Mouse (Mus musculus) hindbrain, embryonic 10.5 days (tissue): Measurements from ENCODE around the gene Tatdn3. TPM values are rescaled to one million over a fixed set of nuclear protein-coding genes. Genes with fewer than 3 reads are reported as not detected.

Experiments used
- DNase-seq: peaks from one replicate; pipeline ENCODE4 v3.0.0-alpha.2; 2017; ENCODE audit warnings: low spot score
- H3K27ac ChIP-seq: fragments of 300-500 bp; sonication (generic); 2 replicates; pipeline ENCODE4 v1.5.1; 2016; ENCODE audit warnings: mild to moderate bottlenecking, moderate library complexity
- H3K27me3 ChIP-seq: fragments of 300-500 bp; sonication (generic); 2 replicates; pipeline ENCODE4 v1.6.1; 2016; ENCODE audit warnings: mild to moderate bottlenecking; ENCODE audit not compliant: poor library complexity, insufficient read depth, severe bottlenecking
- H3K36me3 ChIP-seq: fragments of 300-500 bp; sonication (generic); 2 replicates; pipeline ENCODE4 v1.6.1; 2016; ENCODE audit warnings: mild to moderate bottlenecking, moderate library complexity
- H3K4me1 ChIP-seq: fragments of 300-500 bp; sonication (generic); replicated peaks from 2 replicates; pipeline ENCODE4 v1.6.1; 2016; ENCODE audit warnings: mild to moderate bottlenecking
- H3K4me3 ChIP-seq: fragments of 300-500 bp; sonication (generic); 2 replicates; pipeline ENCODE4 v1.5.1; 2016; ENCODE audit warnings: mild to moderate bottlenecking, moderate library complexity
- H3K9me3 ChIP-seq: fragments of 300-500 bp; sonication (generic); 2 replicates; pipeline ENCODE4 v1.6.1; 2016; ENCODE audit warnings: mild to moderate bottlenecking, moderate library complexity
- WGBS: fragments of 180-500 bp; shearing (Covaris S2); methylation state at CpG from one replicate; pipeline ENCODE4 v1.1.7; 2016; 5-methylcytosine and 5-hydroxymethylcytosine counted together
- polyA plus RNA-seq: library from polyadenylated mRNA; unstranded; fragments of >200 nt; fragmentation: Nextera tagmentation; extraction: Ambion mirVana; gene quantifications from 2 replicates; pipeline ENCODE4 v1.2.1, GENCODE M21; 2016

Tatdn3 gene
- 9.9 and 13.9 TPM in 2 replicates for polyA plus RNA-seq

DNA sequence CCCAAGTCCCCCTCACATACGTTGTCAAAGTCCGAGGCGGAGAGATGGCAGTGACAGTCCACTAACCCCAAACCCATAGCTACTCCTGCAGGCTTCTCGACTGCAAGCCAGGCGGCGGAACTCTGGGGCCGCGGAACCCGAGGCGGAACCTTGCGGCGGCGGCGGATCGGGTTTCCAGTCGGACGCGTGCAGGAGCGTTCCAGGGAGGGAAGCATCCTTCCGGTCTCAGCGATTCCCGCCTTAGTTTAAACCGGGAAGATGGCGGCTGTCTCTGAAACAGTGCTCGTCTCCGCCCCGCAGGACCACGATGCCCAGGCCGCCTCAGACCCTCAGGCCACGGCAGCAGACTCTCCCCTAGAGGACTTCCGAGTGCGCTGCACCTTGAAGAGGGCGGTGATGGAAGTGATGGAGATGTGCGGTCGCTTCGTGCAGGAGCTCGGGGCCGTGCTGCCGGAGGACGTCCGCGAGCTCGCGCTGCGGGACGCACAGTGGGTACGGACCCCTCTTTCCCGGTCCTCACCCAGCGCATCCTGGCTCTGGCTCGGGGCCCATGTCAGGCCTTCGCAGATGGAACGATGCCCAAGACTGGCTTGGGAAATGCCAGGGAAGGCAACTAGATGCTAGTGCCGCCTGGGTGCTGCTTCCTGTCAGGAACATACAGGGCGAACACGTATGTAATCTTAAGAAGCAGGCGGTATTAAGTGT, at the start of gene Tatdn3, which contains the start of gene Nsl1:
Tatdn3 (minus strand) TSS at position 152 of the 705 bp plus-strand sequence.
Nsl1 (plus strand) TSS at position 232 of the 705 bp plus-strand sequence.
- peak; percentile 88 for DNase-seq
- Histone ChIP-seq H3K36me3 (peaks cover 33% of the 10 kb centered on the region), H3K4me1 (peaks cover 27% of the 10 kb centered on the region), H3K27ac (peak within 1 kb of the TSS; percentile 95), H3K9me3 (no peaks in the 10 kb centered on the region), H3K27me3 (no peaks in the 10 kb centered on the region; the same call in 1 of the 2 replicates), H3K4me3 (peak within 1 kb of the TSS; percentile 88)
- under 1% methylated on average over 56 of the region's 56 CpGs for WGBS

DNA sequence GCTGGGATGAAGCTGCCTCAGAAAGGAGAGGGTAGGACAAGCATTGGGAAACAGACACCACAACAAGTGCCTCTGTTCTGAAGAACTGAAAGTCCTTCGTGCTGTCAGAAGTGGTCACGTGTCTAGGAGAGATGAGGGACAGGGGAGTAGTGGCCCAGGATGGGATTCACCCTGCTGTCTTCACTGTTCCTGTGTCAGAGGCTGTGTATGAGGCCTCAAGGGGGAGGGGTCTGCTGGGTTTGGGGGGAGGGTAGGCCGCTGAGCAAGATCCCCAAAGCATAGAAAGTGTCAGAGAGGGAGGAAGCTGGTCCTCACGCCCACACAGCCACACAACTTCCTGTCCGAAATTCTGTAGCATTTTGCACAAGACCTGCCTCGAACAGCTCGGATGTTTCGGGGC, 48.4 kb upstream of the Tatdn3 start:
- Histone ChIP-seq H3K27ac (0 out of 2 replicates have a peak overlapping the region, but pooled peaks have one; percentile 40), H3K36me3 (no peaks in the 10 kb centered on the region), H3K27me3 (no peaks in the 10 kb centered on the region), H3K4me3 (no peak overlapping the region), H3K4me1 (peaks cover 18% of the 10 kb centered on the region), H3K9me3 (no peaks in the 10 kb centered on the region)
- no peak for DNase-seq
- 61% methylated on average over 8 of the region's 8 CpGs for WGBS

- no peaks in the 10 kb centered on the region for H3K9me3 ChIP-seq
- no peaks in the 10 kb centered on the region for H3K27me3 ChIP-seq
- H3K36me3 ChIP-seq: no peaks in the 10 kb centered on the region
- DNase-seq: no peak
- H3K4me3 ChIP-seq: no peak overlapping the region
- WGBS: 89% methylated on average over 9 of the region's 9 CpGs
- peaks cover 13% of the 10 kb centered on the region for H3K4me1 ChIP-seq
- no peak overlapping the region for H3K27ac ChIP-seq
Observed at GRCm38 (mm10) chr1:191109907-191110306, 47.2 kb upstream of the Tatdn3 start.

GRCm38 (mm10) chr1:191107306-191107705, 44.6 kb upstream of the Tatdn3 start:
- no peaks in the 10 kb centered on the region for H3K9me3 ChIP-seq
- no peaks in the 10 kb centered on the region for H3K27me3 ChIP-seq
- H3K27ac ChIP-seq: no peak overlapping the region
- WGBS: 76% methylated on average over 10 of the region's 10 CpGs
- H3K36me3 ChIP-seq: no peaks in the 10 kb centered on the region
- H3K4me3 ChIP-seq: no peak overlapping the region
- H3K4me1 ChIP-seq: peaks cover 11% of the 10 kb centered on the region
- DNase-seq: no peak

DNA sequence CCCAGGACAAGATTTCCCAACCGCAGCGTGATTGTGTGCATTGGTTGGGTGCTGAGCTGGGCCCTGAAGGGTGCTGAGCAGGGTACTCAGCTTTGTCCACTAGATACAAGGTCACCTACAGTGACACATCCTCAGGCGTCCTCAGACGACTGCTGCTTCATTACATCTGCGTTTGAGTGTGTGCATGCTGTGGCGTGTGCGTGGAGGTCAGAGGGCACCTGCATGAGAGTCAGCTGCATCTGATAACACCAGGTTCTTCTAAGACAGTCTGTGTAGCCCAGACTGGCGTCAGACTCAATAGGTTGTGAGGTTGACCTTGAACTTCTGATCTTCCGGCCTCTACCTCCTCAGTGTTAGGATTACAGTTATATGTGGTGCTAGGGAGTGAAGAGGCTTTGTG, 42.5 kb upstream of the Tatdn3 start:
- Histone ChIP-seq H3K27me3 (peaks cover 5% of the 10 kb centered on the region; the same call in 1 of the 2 replicates), H3K9me3 (no peaks in the 10 kb centered on the region; the same call in 1 of the 2 replicates), H3K4me3 (no peak overlapping the region), H3K36me3 (no peaks in the 10 kb centered on the region), H3K4me1 (no peaks in the 10 kb centered on the region), H3K27ac (no peak overlapping the region)
- DNase-seq: no peak
- 81% methylated on average over 9 of the region's 9 CpGs for WGBS

- Histone ChIP-seq H3K27me3 (peaks cover 29% of the 10 kb centered on the region), H3K4me3 (no peak overlapping the region), H3K9me3 (no peaks in the 10 kb centered on the region; the same call in 1 of the 2 replicates), H3K36me3 (no peaks in the 10 kb centered on the region), H3K27ac (no peak overlapping the region), H3K4me1 (peaks cover 16% of the 10 kb centered on the region)
- WGBS: 80% methylated on average over 15 of the region's 15 CpGs
- no peak for DNase-seq
Observed at GRCm38 (mm10) chr1:191102730-191103370, 40.1 kb upstream of the Tatdn3 start.

- WGBS: 75% methylated on average over 5 of the region's 5 CpGs
- Histone ChIP-seq H3K36me3 (no peaks in the 10 kb centered on the region), H3K4me3 (no peak overlapping the region), H3K27ac (no peak overlapping the region), H3K9me3 (no peaks in the 10 kb centered on the region; the same call in 1 of the 2 replicates), H3K27me3 (peaks cover 55% of the 10 kb centered on the region), H3K4me1 (peaks cover 21% of the 10 kb centered on the region)
- no peak for DNase-seq
Observed at GRCm38 (mm10) chr1:191099772-191100291, 37.1 kb upstream of the Tatdn3 start.

DNA sequence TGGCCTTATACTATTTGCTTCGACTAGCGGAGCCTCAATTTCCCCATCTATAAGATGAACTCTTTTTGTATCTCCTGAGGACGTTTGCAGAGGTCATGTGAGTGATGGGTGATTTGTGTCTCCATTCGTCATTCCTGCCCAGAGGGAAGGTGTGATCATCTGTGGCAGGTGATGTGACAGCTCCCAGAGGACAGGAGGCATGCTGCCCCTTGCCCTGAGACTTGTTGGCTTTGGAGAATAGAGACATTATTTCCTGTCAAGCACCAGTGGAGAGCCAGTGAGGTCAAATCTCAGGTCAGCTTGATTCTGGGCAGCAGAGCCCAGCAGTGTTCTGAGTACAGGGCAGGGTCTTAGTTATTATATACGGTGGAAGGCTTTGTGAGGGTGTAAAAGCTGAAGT, 36.4 kb upstream of the Tatdn3 start:
- H3K9me3 ChIP-seq: no peaks in the 10 kb centered on the region; the same call in 1 of the 2 replicates
- H3K27ac ChIP-seq: no peak overlapping the region
- no peak overlapping the region for H3K4me3 ChIP-seq
- peaks cover 58% of the 10 kb centered on the region for H3K27me3 ChIP-seq
- 34% methylated on average over 5 of the region's 5 CpGs for WGBS
- DNase-seq: peak; percentile 12
- peaks cover 21% of the 10 kb centered on the region for H3K4me1 ChIP-seq
- H3K36me3 ChIP-seq: no peaks in the 10 kb centered on the region

GRCm38 (mm10) chr1:191097802-191098747, 35.3 kb upstream of the Tatdn3 start, which contains the start of gene Batf3:
Batf3 (plus strand) TSS chr1:191097847.
- Histone ChIP-seq H3K9me3 (no peaks in the 10 kb centered on the region; the same call in 1 of the 2 replicates), H3K27me3 (peaks cover 58% of the 10 kb centered on the region), H3K4me3 (peak within 1 kb of the TSS; percentile 76), H3K36me3 (no peaks in the 10 kb centered on the region), H3K27ac (peak within 1 kb of the TSS; percentile 78), H3K4me1 (peaks cover 21% of the 10 kb centered on the region)
- WGBS: under 1% methylated on average over 95 of the region's 95 CpGs
- DNase-seq: peak; percentile 55

GRCm38 (mm10) chr1:191096871-191097681, 34.3 kb upstream of the Tatdn3 start:
- 61% methylated on average over 14 of the region's 14 CpGs for WGBS
- no peaks in the 10 kb centered on the region for H3K36me3 ChIP-seq
- no peak overlapping the region for H3K27ac ChIP-seq
- no peaks in the 10 kb centered on the region; the same call in 1 of the 2 replicates for H3K9me3 ChIP-seq
- H3K4me3 ChIP-seq: peak overlapping the region; percentile 76
- peak; percentile 12 for DNase-seq
- peaks cover 21% of the 10 kb centered on the region for H3K4me1 ChIP-seq
- peaks cover 58% of the 10 kb centered on the region for H3K27me3 ChIP-seq

DNA sequence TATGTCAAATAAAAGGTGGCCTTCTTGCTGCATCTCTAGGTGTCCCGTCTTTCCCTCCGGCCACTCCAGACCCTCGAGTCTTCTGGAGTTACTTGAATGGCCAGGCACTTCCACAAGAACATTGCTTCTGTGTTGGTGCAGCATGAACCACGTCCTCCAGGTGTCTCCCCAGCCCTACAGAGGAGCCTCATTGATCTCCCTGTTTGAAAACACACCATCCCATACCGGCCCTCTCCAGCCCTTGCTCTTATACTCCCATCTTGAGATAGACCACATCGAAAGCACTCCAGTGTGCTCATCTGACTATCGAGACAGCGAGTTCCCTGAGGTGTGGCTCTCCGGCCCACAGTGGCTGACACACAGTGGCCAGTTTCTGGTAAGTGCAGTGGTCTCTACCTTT, 32.3 kb upstream of the Tatdn3 start:
- Histone ChIP-seq H3K27me3 (peaks cover 51% of the 10 kb centered on the region), H3K27ac (no peak overlapping the region), H3K4me3 (no peak overlapping the region), H3K36me3 (no peaks in the 10 kb centered on the region), H3K9me3 (no peaks in the 10 kb centered on the region), H3K4me1 (peaks cover 21% of the 10 kb centered on the region)
- no peak for DNase-seq
- WGBS: 77% methylated on average over 9 of the region's 9 CpGs
